Mouse (Mus musculus): ENCODE measurements around the gene Mkks. TPM values are rescaled to one million over a fixed set of nuclear protein-coding genes. Genes with fewer than 3 reads are reported as not detected.

The Mkks gene
- polyA plus RNA-seq, 1 experiment from 2014 or later = 11.9 TPM

- Histone ChIP-seq H3K9ac (no peak overlapping the region), H3K9me3 (ENCODE audit: low read depth, low read length) (no peaks in the 10 kb centered on the region), H3K36me3 (ENCODE audit: insufficient read depth) (no peaks in the 10 kb centered on the region), H3K4me3 (ENCODE audit: low read depth, low read length) (no peak overlapping the region), H3K27me3 (ENCODE audit: insufficient read depth, low read length) (no peaks in the 10 kb centered on the region), H3K4me1 (ENCODE audit: insufficient read depth) (no peaks in the 10 kb centered on the region; the same call in 1 of the 2 replicates), H3K4me2 (no peak overlapping the region), H3K27ac (ENCODE audit: low read depth) (no peak overlapping the region)
- peak; percentile 48 for TF ChIP-seq CTCF (IDR thresholded peaks at IDR 0.05; ENCODE audit: low read depth)
- ATAC-seq (ENCODE audit: insufficient read depth) = 0 out of 2 replicates have a peak, but pooled peaks have one; percentile 64
- peak; percentile 72 for DNase-seq
- WGBS = 43% methylated on average over 3 of the region's 3 CpGs
Observed at GRCm38 (mm10) chr2:136914334-136914902, 23.2 kb upstream of the Mkks start.

- 60% methylated on average over 3 of the region's 3 CpGs for WGBS
- H3K9ac ChIP-seq = no peak overlapping the region
- no peak for TF ChIP-seq CTCF (IDR thresholded peaks at IDR 0.05; ENCODE audit: low read depth)
- H3K27me3 ChIP-seq (ENCODE audit: insufficient read depth, low read length) = no peaks in the 10 kb centered on the region
- ATAC-seq (ENCODE audit: insufficient read depth) (no peak), DNase-seq (no peak)
- H3K4me3 ChIP-seq (ENCODE audit: low read depth, low read length) = no peak overlapping the region
- H3K9me3 ChIP-seq (ENCODE audit: low read depth, low read length) = no peaks in the 10 kb centered on the region
- no peaks in the 10 kb centered on the region; the same call in 1 of the 2 replicates for H3K4me1 ChIP-seq (ENCODE audit: insufficient read depth)
- H3K36me3 ChIP-seq (ENCODE audit: insufficient read depth) = no peaks in the 10 kb centered on the region
- H3K4me2 ChIP-seq = no peak overlapping the region
- peak overlapping the region; percentile 9; the same call in 1 of the 2 replicates for H3K27ac ChIP-seq (ENCODE audit: low read depth)
Observed at GRCm38 (mm10) chr2:136913021-136913420, 21.8 kb upstream of the Mkks start.

DNA sequence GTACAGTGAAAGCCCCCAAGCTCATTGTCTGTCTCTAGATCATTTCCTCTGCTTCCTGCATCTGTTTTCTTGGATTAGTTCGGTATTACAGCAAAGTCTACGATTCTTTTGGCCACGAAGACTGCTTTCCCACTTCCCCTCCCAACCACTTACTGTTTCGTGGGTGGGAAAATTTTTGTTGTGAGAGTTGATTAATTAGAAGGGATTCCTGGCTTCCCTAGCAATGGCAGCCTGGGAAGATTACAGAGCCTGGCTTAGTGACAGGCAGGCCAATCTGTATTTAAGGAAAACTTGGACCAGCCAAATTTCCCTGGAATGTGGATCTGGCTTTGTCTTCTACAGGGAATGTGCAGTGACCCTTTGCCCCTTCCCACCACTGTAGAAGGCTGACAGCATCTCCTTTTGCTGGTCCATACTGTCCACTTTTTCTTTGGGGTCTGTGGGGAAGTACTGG lies 20.8 kb upstream of the Mkks start:
- WGBS = 18% methylated on average over 4 of the region's 4 CpGs
- H3K27me3 ChIP-seq (ENCODE audit: insufficient read depth, low read length) = no peaks in the 10 kb centered on the region
- TF ChIP-seq CTCF (IDR thresholded peaks at IDR 0.05; ENCODE audit: low read depth) = no peak
- DNase-seq = peak; percentile 76
- no peaks in the 10 kb centered on the region for H3K9me3 ChIP-seq (ENCODE audit: low read depth, low read length)
- no peaks in the 10 kb centered on the region for H3K36me3 ChIP-seq (ENCODE audit: insufficient read depth)
- H3K9ac ChIP-seq = no peak overlapping the region
- H3K27ac ChIP-seq (ENCODE audit: low read depth) = no peak overlapping the region; the same call in 1 of the 2 replicates
- H3K4me3 ChIP-seq (ENCODE audit: low read depth, low read length) = no peak overlapping the region
- H3K4me1 ChIP-seq (ENCODE audit: insufficient read depth) = no peaks in the 10 kb centered on the region; the same call in 1 of the 2 replicates
- H3K4me2 ChIP-seq = no peak overlapping the region
- peak; percentile 54; the same call in 1 of the 2 replicates for ATAC-seq (ENCODE audit: insufficient read depth)

DNA sequence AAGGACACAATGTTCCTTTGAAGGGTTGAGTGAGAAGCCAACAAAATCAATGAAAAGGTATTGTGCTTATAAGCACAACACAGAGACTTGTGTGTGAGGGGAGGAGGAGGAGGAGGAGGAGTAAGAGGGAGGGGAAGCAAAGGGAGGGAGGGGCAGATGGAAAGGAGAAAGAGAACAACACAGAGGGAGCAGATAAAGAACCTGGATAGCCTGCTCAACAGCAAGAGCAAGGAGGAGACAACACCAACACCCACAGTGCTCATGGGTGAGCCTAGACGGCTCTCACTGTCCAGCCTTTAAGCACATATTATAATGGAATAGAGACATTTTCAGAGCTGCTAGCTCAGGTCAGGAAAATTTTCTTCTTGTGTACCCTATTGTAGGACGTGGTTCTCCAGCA lies 18.1 kb upstream of the Mkks start:
- Histone ChIP-seq H3K4me2 (no peak overlapping the region), H3K9ac (no peak overlapping the region), H3K4me1 (ENCODE audit: insufficient read depth) (no peaks in the 10 kb centered on the region; the same call in 1 of the 2 replicates), H3K36me3 (ENCODE audit: insufficient read depth) (no peaks in the 10 kb centered on the region), H3K9me3 (ENCODE audit: low read depth, low read length) (no peaks in the 10 kb centered on the region), H3K27ac (ENCODE audit: low read depth) (no peak overlapping the region), H3K4me3 (ENCODE audit: low read depth, low read length) (no peak overlapping the region), H3K27me3 (ENCODE audit: insufficient read depth, low read length) (no peaks in the 10 kb centered on the region)
- 80% methylated on average over 2 of the region's 2 CpGs for WGBS
- no peak for TF ChIP-seq CTCF (IDR thresholded peaks at IDR 0.05; ENCODE audit: low read depth)
- DNase-seq = no peak
- no peak for ATAC-seq (ENCODE audit: insufficient read depth)

- DNase-seq = no peak
- no peaks in the 10 kb centered on the region for H3K27me3 ChIP-seq (ENCODE audit: insufficient read depth, low read length)
- no peak overlapping the region for H3K9ac ChIP-seq
- ATAC-seq (ENCODE audit: insufficient read depth) = no peak
- H3K4me3 ChIP-seq (ENCODE audit: low read depth, low read length) = no peak overlapping the region
- no peak overlapping the region for H3K27ac ChIP-seq (ENCODE audit: low read depth)
- H3K36me3 ChIP-seq (ENCODE audit: insufficient read depth) = no peaks in the 10 kb centered on the region
- no peak for TF ChIP-seq CTCF (IDR thresholded peaks at IDR 0.05; ENCODE audit: low read depth)
- no peaks in the 10 kb centered on the region; the same call in 1 of the 2 replicates for H3K4me1 ChIP-seq (ENCODE audit: insufficient read depth)
- H3K9me3 ChIP-seq (ENCODE audit: low read depth, low read length) = no peaks in the 10 kb centered on the region
- WGBS = 63% methylated on average over 3 of the region's 3 CpGs
- H3K4me2 ChIP-seq = no peak overlapping the region
Observed at GRCm38 (mm10) chr2:136908596-136908995, 17.4 kb upstream of the Mkks start.

DNA sequence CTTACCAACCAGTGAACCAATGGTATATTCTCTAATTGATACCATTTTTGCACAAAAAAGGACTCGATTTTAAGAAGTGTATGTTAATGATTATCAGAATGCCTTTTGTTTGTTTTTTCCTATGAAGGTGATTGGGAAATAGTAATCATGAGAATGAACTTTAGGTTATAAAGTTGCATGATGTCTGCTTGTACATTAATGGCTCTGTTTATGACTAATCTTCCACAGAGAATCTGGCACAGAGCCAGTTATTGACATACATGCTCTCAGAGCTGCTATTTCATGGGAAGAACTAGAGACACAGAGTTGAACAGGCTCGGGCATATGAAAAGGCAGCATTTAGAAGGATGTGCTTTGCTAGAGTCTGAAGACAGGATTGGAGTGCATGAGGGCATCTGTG lies 4.9 kb upstream of the Mkks start:
- Histone ChIP-seq H3K36me3 (ENCODE audit: insufficient read depth) (no peaks in the 10 kb centered on the region), H3K9me3 (ENCODE audit: low read depth, low read length) (no peaks in the 10 kb centered on the region), H3K27me3 (ENCODE audit: insufficient read depth, low read length) (no peaks in the 10 kb centered on the region), H3K4me2 (no peak overlapping the region), H3K27ac (ENCODE audit: low read depth) (no peak overlapping the region), H3K9ac (no peak overlapping the region), H3K4me3 (ENCODE audit: low read depth, low read length) (no peak overlapping the region), H3K4me1 (ENCODE audit: insufficient read depth) (peaks cover 6% of the 10 kb centered on the region)
- peak; percentile 52 for DNase-seq
- no peak for TF ChIP-seq CTCF (IDR thresholded peaks at IDR 0.05; ENCODE audit: low read depth)
- no peak for ATAC-seq (ENCODE audit: insufficient read depth)
- WGBS = 67% methylated on average over 2 of the region's 2 CpGs

GRCm38 (mm10) chr2:136894494-136894893 lies 3.3 kb upstream of the Mkks start:
- Histone ChIP-seq H3K27me3 (ENCODE audit: insufficient read depth, low read length) (no peaks in the 10 kb centered on the region), H3K4me3 (ENCODE audit: low read depth, low read length) (no peak overlapping the region), H3K9me3 (ENCODE audit: low read depth, low read length) (no peaks in the 10 kb centered on the region), H3K4me2 (no peak overlapping the region), H3K9ac (no peak overlapping the region), H3K36me3 (ENCODE audit: insufficient read depth) (no peaks in the 10 kb centered on the region), H3K4me1 (ENCODE audit: insufficient read depth) (peaks cover 9% of the 10 kb centered on the region), H3K27ac (ENCODE audit: low read depth) (no peak overlapping the region)
- WGBS = 80% methylated on average over 2 of the region's 2 CpGs
- TF ChIP-seq CTCF (IDR thresholded peaks at IDR 0.05; ENCODE audit: low read depth) = no peak
- ATAC-seq (ENCODE audit: insufficient read depth) (no peak), DNase-seq (no peak)
